Mouse (Mus musculus) brain, adult 10 weeks (tissue): ENCODE measurements around the gene Smarcal1. TPM values are rescaled to one million over a fixed set of nuclear protein-coding genes. Genes with fewer than 3 reads are reported as not detected.

ENCODE experiments used
- polyA plus RNA-seq: library from polyadenylated mRNA; stranded (reverse); fragments of 350-450 nt; fragmentation: Illumina TruSeq; extraction: RNeasy Lipid Tissue Mini Kit (QIAGEN cat#74804); gene quantifications from one replicate; pipeline ENCODE4 v1.2.3, GENCODE M21; 2015; ENCODE audit warnings: low read depth, low replicate concordance

Smarcal1 gene
- 38.9 TPM for polyA plus RNA-seq

GRCm38 (mm10) chr1:72582947-72583731 is at the start of gene Smarcal1:
TSS of gene Smarcal1 (plus strand) at chr1:72583251.

GRCm38 (mm10) chr1:72536611-72537351 is 46.3 kb upstream of the Smarcal1 start, which contains the start of gene March4:
TSS of gene March4 (minus strand) at chr1:72536930.

Other genes with a start within 250 kb of the Smarcal1 start
- gene March4, start 46.3 kb upstream of the Smarcal1 start, polyA plus RNA-seq: 10.8 TPM
- gene Ankar, start 117.3 kb downstream of the Smarcal1 start, polyA plus RNA-seq: not detected
- 883 TPM for gene Rpl37a, start 128.0 kb downstream of the Smarcal1 start, polyA plus RNA-seq
- 78.4 TPM for gene Igfbp2, start 241.3 kb downstream of the Smarcal1 start, polyA plus RNA-seq